Mouse (Mus musculus) brain, embryonic 14.5 days (tissue): ENCODE data around the gene Adam17.

Experiments used
- CTCF ChIP-seq: fragments of 200-500 bp; IDR thresholded peaks from 2 replicates; pipeline ENCODE4 v1.5.1; 2012; ENCODE audit warnings: inconsistent platforms, mild to moderate bottlenecking, moderate library complexity, borderline replicate concordance; ENCODE audit not compliant: insufficient read depth, insufficient read length; ENCODE audit errors: extremely low read depth
- POLR2A ChIP-seq: fragments of 200-500 bp; IDR thresholded peaks from 2 replicates; pipeline ENCODE4 v1.6.1; 2012; ENCODE audit warnings: mild to moderate bottlenecking, inconsistent platforms, borderline replicate concordance; ENCODE audit not compliant: poor library complexity, insufficient read depth, insufficient read length, severe bottlenecking; ENCODE audit errors: extremely low read depth

DNA sequence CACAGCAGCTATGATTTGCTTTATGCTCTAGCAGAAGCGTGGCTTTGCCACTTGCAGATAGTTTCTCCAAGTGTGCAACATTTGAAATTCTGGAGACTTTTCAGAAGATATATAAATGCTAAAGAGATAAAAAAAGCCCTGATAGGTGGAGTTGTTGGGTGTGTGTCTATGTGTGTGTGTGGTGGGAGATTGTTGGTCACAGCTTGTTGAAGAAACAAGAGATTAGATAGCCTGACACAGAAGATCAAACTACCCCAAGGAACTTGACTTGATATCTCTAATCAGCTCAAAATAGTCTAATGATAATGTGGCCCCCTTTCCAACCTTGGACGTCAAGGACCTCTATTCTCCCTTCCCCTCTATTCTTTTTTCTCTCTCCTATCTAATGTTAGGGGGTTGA, 37.2 kb upstream of the Adam17 start:
- TF ChIP-seq POLR2A (no peak), CTCF (no peak)
